Mouse (Mus musculus): ENCODE results near the gene Ctdspl. TPM values are rescaled to one million over a fixed set of nuclear protein-coding genes. Genes with fewer than 3 reads are reported as not detected.

Gene Ctdspl
- polyA plus RNA-seq, 1 experiment = 33.7 TPM

DNA sequence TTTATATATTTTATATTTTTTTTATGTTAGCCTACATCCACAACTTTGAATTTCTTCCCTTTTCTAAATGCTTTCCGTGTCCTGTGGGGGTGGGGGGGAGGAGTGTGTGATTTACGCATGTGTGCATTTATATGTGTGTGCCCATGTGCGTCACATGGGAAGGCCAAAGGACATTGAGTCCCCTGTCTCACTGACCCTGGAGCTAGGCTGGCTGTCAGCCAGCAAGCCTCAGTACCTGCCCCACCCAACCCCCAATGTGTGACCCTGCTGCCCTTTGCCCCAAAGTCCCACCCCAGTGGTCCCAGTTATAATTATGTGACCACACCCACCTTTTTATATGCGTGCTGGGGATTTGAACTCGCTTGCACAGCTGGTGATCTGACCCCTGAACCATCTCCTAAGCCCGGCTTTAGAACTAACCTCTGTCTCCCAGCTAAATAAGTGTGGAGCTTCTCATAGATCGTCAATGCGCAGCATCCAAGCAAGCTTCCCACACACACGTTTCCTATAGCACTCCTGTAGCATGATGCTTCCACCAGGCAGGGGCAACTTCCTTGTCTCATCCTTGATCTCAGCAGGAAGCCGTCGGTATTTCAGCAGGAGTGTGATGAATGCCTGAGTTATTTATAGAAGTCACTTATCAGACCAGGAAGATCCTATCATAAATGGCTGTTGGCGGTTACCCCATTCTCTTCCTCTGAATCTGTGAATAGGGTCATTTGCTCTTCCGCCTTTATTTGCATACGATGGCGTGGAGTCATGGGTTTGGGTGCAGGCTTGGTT lies 58.6 kb downstream of the Ctdspl start:
- DNase-seq (ENCODE audit: extremely low spot score in 1 of 2, low spot score in 1 of 2) = no peak

- no peak for DNase-seq (ENCODE audit: extremely low spot score in 1 of 2, low spot score in 1 of 2)
Measured at GRCm38 (mm10) chr9:118986286-118986685, 60.0 kb downstream of the Ctdspl start.

GRCm38 (mm10) chr9:118988787-118989580 lies 62.7 kb downstream of the Ctdspl start:
- DNase-seq (ENCODE audit: extremely low spot score in 1 of 2, low spot score in 1 of 2) = no peak

- DNase-seq (ENCODE audit: extremely low spot score in 1 of 2, low spot score in 1 of 2) = no peak
Measured at GRCm38 (mm10) chr9:118990490-118990889, 64.2 kb downstream of the Ctdspl start.

- no peak for DNase-seq (ENCODE audit: extremely low spot score in 1 of 2, low spot score in 1 of 2)
Measured at GRCm38 (mm10) chr9:118991750-118992585, 65.7 kb downstream of the Ctdspl start.

GRCm38 (mm10) chr9:118992586-118992955 lies 66.3 kb downstream of the Ctdspl start:
- DNase-seq (ENCODE audit: extremely low spot score in 1 of 2, low spot score in 1 of 2) = peak in 1 of 2 experiments; percentile 63

DNA sequence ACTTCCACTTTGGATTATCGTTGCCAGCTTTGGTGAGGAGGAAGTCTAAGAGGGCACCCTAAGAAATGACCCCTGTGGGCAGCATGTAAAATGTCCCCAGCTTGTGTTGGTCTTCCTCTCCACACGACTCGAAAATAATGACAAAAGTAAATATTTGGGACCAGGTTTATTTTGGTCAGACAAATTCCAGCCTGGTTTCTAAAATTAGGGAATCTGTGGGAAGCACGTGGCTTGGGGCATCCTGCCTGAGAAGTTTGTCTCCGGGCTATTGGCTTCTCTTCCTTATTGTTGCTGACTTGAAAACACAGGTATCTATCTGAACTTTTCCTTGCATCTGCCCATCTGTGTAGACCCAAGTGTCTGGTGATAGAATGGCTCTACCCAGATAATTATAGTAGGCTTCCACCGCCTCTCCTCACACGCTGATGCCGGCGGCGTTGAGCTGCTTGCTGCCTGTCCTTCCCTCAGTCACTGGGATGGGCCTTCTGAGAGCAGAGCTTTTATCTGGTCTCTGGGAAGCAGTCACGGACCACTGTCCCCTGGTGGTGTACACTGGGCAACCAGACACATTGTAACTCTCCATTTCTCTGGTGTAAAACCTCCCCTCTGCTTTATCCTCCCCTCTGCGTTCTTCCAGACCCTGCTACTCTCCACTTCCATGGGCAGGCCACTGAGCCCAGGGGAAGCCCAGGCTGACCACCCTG lies 68.4 kb downstream of the Ctdspl start:
- DNase-seq (ENCODE audit: extremely low spot score in 1 of 2, low spot score in 1 of 2) = no peak

GRCm38 (mm10) chr9:118995539-118995938 lies 69.3 kb downstream of the Ctdspl start:
- DNase-seq (ENCODE audit: extremely low spot score in 1 of 2, low spot score in 1 of 2) = no peak

DNA sequence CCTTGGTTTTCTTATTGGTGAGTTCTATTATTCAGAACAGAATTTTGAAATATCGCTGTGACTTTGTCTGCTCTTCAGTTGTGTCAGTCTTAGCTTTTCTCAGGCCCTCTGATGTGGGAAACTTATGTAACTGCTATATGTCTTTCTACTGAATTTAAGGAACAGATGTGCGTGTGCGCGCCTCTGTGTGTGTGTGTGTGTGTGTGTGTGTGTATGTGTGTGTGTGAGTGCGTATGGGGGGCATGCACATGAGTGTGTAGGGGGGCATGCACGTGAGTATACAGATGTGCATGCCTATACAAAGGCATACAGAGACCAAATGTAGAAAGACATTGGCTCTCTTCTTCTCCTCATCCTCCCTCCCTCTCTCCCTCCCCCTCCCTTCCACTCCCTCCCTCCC lies 71.0 kb downstream of the Ctdspl start:
- DNase-seq (ENCODE audit: extremely low spot score in 1 of 2, low spot score in 1 of 2) = no peak

DNA sequence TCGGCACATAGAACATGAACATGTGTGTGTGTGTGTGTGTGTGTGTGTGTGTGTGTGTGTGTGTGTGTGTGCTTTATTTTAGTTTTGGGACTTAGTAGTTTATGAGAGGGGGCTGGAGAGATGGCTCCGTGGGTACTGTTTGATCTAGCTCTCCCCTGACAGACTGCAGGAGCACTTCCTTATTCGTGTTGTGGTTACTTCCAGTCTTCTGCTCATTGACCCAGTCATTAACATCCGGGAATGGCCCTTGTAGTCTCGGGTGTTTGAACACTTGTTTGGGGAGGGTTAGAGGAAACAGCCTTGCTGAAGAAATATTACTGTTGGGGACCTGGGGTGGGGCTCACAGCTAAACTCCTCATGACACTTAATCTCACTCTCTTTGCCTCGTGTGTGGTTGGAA lies 73.9 kb downstream of the Ctdspl start:
- DNase-seq (ENCODE audit: extremely low spot score in 1 of 2, low spot score in 1 of 2) = no peak

DNA sequence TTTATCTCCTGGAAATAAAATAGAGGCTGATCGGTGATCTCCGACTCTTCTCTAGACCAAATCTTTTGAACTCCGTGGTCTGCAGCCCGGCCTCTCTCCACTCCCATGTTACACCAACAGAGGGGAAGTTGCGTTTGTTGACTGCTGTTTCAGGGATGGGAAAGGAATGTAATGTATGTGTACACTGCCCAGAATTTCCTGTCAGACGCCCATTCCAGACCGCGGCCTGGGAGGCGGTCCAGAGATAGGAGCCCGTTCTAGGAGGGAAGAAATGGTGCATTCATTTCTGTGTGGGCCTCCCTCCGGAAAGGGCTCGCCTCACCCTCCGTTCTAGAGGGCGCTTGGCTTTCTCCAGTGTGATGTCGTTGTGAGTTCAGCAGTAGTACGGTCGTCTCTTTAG lies 76.0 kb downstream of the Ctdspl start:
- no peak for DNase-seq (ENCODE audit: extremely low spot score in 1 of 2, low spot score in 1 of 2)

DNA sequence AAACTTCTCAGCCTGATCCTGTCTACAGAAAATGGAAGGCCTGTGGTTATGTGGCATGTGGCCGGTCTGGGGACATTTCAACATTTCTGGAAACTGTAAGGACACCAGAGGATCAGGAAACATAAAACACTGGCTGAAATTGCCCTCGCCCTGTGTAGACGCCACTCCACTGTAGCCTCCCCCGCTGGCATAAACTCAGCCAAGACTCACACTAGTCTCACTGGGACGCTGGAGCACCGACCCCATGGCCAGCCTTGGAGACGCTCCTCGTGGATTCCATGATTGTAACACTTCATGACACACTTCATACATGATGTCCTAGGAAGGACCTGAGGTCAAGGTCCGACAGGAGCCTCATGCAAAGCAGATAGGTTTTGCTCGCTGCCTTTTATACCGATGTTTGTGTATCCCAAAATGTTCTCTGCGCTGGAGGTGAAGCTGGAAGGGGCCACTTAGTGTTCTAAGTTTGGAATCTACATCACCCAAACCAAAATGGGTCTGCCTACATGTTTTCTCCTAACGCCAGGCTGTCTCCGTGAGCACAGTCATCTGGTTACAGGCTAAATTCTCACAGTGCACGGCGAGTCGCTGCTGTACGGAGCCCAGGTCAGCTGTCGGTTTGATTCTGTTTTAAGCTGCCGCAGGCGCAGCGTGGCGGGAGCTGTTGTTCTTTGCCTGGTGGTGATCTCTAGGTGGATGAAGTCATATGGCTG lies 77.9 kb downstream of the Ctdspl start:
- peak; percentile 72 to 77 for DNase-seq (ENCODE audit: extremely low spot score in 1 of 2, low spot score in 1 of 2)

DNA sequence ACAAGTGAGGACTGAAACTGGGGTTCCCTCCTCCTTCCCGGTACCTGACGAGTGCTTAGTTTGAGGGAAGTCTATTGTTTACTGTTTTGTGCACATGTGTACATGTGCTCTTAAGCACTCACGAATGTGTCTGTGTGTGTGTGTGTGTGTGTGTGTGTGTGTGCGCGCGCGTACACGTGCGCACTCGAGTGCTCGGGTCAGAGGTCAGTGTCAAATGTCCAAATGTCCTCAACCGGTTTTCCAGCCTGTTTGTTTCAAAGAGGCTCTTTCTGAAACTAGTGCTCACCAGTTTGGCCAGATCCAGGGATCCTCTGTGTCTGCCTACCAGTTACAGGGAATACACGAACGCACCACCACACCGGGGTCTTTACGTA lies 78.4 kb downstream of the Ctdspl start:
- DNase-seq (ENCODE audit: extremely low spot score in 1 of 2, low spot score in 1 of 2) = no peak

DNA sequence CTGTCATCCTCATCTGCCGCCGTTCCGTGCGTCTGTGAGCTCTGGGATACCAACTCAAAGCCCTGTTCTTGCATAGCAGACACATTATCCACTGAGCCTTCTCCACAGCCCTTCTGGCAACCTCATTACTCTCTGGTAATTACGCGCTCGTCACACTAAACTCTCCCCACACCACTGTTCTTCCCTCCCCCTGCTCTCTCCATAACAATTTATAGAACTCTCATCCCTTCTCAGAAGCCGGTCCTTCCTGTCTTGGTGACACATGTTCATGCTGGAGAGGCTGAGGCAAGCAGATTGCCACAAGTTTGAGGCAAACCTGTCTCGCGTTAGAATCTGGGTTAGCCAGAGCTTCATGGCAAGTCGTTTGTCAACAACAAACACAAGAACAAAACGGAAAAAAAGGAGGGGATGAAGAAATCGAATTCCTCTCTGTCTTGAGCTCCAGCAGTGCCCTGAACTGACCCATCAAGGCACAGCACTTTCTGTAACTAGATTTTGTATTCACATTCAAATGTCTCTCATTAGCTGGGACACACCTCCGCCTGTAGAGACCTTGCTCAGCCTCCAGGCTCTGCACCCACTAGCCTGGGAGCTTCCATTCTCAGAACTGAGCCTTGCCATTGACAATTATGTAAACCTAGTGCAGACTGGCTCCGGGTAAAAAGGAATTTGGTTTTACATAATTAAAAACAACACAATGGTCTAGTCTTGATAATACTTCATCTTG lies 79.2 kb downstream of the Ctdspl start:
- peak in 1 of 2 experiments; percentile 57 for DNase-seq (ENCODE audit: extremely low spot score in 1 of 2, low spot score in 1 of 2)

DNA sequence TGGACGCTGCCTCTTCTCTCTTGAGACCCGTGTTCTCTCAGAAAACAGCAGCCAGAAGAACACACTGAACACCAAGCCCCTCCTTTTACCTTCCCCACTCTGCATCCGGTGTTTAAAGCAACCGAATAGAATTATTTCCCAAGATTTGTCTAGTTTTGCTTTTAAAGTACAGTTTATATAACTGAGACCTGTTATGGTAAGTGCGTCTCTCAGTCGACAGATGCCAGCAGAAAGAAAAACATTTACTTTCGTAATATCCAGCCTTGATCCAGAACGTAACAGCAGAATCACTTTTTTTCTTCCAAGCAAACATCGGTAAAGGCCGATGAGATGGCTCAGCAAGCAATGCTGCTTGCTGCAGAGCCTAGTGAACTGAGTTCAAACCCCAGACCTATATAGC lies 81.0 kb downstream of the Ctdspl start:
- peak in 1 of 2 experiments; percentile 45 for DNase-seq (ENCODE audit: extremely low spot score in 1 of 2, low spot score in 1 of 2)

- no peak for DNase-seq (ENCODE audit: extremely low spot score in 1 of 2, low spot score in 1 of 2)
Measured at GRCm38 (mm10) chr9:119008871-119009270, 82.6 kb downstream of the Ctdspl start.

DNA sequence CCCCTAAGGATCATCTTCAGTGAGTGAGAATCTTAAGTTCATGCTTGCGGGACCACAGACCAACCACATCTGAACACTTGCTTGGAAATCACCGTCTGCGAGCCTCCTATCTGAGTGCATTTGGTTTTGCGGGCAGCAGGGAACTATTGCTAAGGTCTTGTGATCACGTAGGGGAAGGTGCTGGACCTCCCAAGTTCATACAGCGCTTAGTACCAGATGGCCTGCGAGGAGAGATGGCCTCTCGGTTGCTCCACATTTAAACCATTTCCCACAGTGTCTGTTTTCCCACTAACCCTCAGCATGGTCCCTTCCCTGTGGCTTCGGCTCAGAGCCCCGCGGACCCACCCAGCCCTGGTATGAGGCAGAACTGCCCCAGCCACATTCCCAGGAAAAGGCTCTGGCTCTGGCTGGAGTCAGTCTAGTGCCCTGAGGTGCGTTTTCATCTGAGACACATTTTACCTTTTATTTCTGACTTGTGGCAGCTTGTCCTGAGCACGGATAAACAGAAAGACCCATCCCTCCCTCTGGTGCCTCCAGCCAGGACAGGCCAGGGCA lies 84.0 kb downstream of the Ctdspl start:
- no peak for DNase-seq (ENCODE audit: extremely low spot score in 1 of 2, low spot score in 1 of 2)

GRCm38 (mm10) chr9:119016785-119017507 lies 90.7 kb downstream of the Ctdspl start:
- DNase-seq (ENCODE audit: extremely low spot score in 1 of 2, low spot score in 1 of 2) = no peak

Data from frontal cortex, adult 2 months (tissue).